In genomic region chr8:90454130-90454529, GRCm38 (mm10) we compare ENCODE assay signal across 18 mouse cellular contexts.
A peak's percentile ranks its signal among the peaks of the same experiment; 100 is the strongest.
DNase-seq lines count a peak whose midpoint lies in the region; ATAC-seq and TF ChIP-seq lines count a peak whose summit lies in the region.
"Had no signal": no experiment of that assay in that cellular context is flagged by ENCODE, and none has a peak within 500 bp of the region (broad histone marks: within the 10 kb centered on the region; RNA-seq: fewer than 3 reads in every experiment).

No protein-coding gene starts in this region.

- H3K36me3 ChIP-seq in forebrain, embryonic 12.5 days (replicated peaks) = no peaks in the 10 kb centered on the region
- H3K36me3 ChIP-seq in midbrain, embryonic 15.5 days (replicated peaks) = no peaks in the 10 kb centered on the region
- H3K36me3 ChIP-seq: heart, embryonic 15.5 days; hindbrain, embryonic 12.5 days; intestine, embryonic 15.5 days; limb, embryonic 12.5 days had no signal

- ATAC-seq in forebrain, embryonic 12.5 days (ENCODE audit: low FRiP score) = peak; percentile 51
- no peak for ATAC-seq in midbrain, embryonic 15.5 days (replicated peaks)
- no peak for ATAC-seq in erythroid progenitor cell, adult 5-6 weeks (replicated peaks; ENCODE audit: low FRiP score, poor library complexity, severe bottlenecking)
- ATAC-seq: intestine, embryonic 15.5 days; Patski had no signal

- H3K4me3 ChIP-seq in forebrain, embryonic 12.5 days (replicated peaks) = no peak overlapping the region
- no peak overlapping the region for H3K4me3 ChIP-seq in left cerebral cortex, adult 2 months
- H3K4me3 ChIP-seq in midbrain, embryonic 15.5 days = no peak overlapping the region
- H3K4me3 ChIP-seq: erythroblast, embryonic 14.5 days; heart, embryonic 15.5 days; hindbrain, embryonic 12.5 days; intestine, embryonic 15.5 days; limb, embryonic 12.5 days had no signal

- WGBS in forebrain, embryonic 12.5 days = 15% methylated on average over 5 of the region's 5 CpGs
- 19% methylated on average over 5 of the region's 5 CpGs for WGBS in midbrain, embryonic 15.5 days

- TF ChIP-seq CTCF in left cerebral cortex, adult 2 months (IDR thresholded peaks at IDR 0.05) = no peak

- peak; percentile 4 to 59 for DNase-seq in frontal cortex, adult 2 months (ENCODE audit: extremely low spot score in 1 of 2, low spot score in 1 of 2)
- DNase-seq in frontal cortex, postnatal 14 days (ENCODE audit: low spot score in 2 of 2) = no peak
- no peak for DNase-seq in left cerebral cortex, adult 2 months (ENCODE audit: extremely low spot score in 1 of 2, low spot score in 2 of 2)
- no peak for DNase-seq in embryo, embryonic 10.5 days (ENCODE audit: low spot score)
- DNase-seq in gastrocnemius, postnatal 14 days = no peak
- DNase-seq: cerebellum, adult 9-10 months; kidney, postnatal 14 days; lung, postnatal 4 days; thymus, postnatal 25 days had no signal

- intact Hi-C loops in left cerebral cortex, adult 2 months (cut with DNase I) = loop anchor here (5.0 kb wide), 1 partner anchor 43 kb away; no protein-coding TSS in a partner anchor
- intact Hi-C loops in gastrocnemius, postnatal 14 days (cut with DNase I; ENCODE audit: low total_unique reads) = no loop called here

- H3K4me1 ChIP-seq in forebrain, embryonic 12.5 days = peaks cover 32% of the 10 kb centered on the region
- peaks cover 20% of the 10 kb centered on the region for H3K4me1 ChIP-seq in midbrain, embryonic 15.5 days
- H3K4me1 ChIP-seq: heart, embryonic 15.5 days; intestine, embryonic 15.5 days; limb, embryonic 12.5 days had no signal

- H3K27me3 ChIP-seq in forebrain, embryonic 12.5 days = no peaks in the 10 kb centered on the region
- H3K27me3 ChIP-seq in midbrain, embryonic 15.5 days (replicated peaks) = no peaks in the 10 kb centered on the region
- H3K27me3 ChIP-seq: heart, embryonic 15.5 days; hindbrain, embryonic 12.5 days; intestine, embryonic 15.5 days; limb, embryonic 12.5 days had no signal

- no peaks in the 10 kb centered on the region for H3K9me3 ChIP-seq in forebrain, embryonic 12.5 days
- no peaks in the 10 kb centered on the region for H3K9me3 ChIP-seq in midbrain, embryonic 15.5 days
- H3K9me3 ChIP-seq: heart, embryonic 15.5 days; hindbrain, embryonic 12.5 days; intestine, embryonic 15.5 days; limb, embryonic 12.5 days had no signal

- H3K27ac ChIP-seq in forebrain, embryonic 12.5 days = no peak overlapping the region
- peak overlapping the region; percentile 83 for H3K27ac ChIP-seq in left cerebral cortex, adult 2 months
- H3K27ac ChIP-seq in midbrain, embryonic 15.5 days = 0 out of 2 replicates have a peak overlapping the region, but pooled peaks have one; percentile 38
- H3K27ac ChIP-seq: heart, embryonic 15.5 days; hindbrain, embryonic 12.5 days; intestine, embryonic 15.5 days; limb, embryonic 12.5 days had no signal

- H3K9ac ChIP-seq in forebrain, embryonic 12.5 days = no peak overlapping the region
- H3K9ac ChIP-seq in midbrain, embryonic 15.5 days = no peak overlapping the region
- H3K9ac ChIP-seq: heart, embryonic 15.5 days; hindbrain, embryonic 12.5 days; intestine, embryonic 15.5 days; limb, embryonic 12.5 days had no signal

- no peak overlapping the region for H3K4me2 ChIP-seq in forebrain, embryonic 12.5 days
- no peak overlapping the region for H3K4me2 ChIP-seq in midbrain, embryonic 15.5 days
- H3K4me2 ChIP-seq: heart, embryonic 15.5 days; hindbrain, embryonic 12.5 days; intestine, embryonic 15.5 days; limb, embryonic 12.5 days had no signal

Comparison
In these comparisons a context has a peak if more than half of its experiments do, and no peak if none do; other contexts are left out.
1. DNase-seq: peak in frontal cortex, adult 2 months (2 of 2); none in frontal cortex, postnatal 14 days (0 of 2), left cerebral cortex, adult 2 months (0 of 2), embryo, embryonic 10.5 days (single experiment) and gastrocnemius, postnatal 14 days (single experiment).